Mouse (Mus musculus): Measurements from ENCODE around the gene Gm5800.
"Not testable (repeated sequence)": the region's sequence is repeated elsewhere in the genome, so short reads cannot be mapped to it uniquely, and the experiment has no call there.

The Gm5800 gene

GRCm38 (mm10) chr14:51717083-51717482 is at the start of gene Gm5800:
Gene Gm5800, minus strand, starts transcription at chr14:51717183.
- DNase-seq: no peak

DNA sequence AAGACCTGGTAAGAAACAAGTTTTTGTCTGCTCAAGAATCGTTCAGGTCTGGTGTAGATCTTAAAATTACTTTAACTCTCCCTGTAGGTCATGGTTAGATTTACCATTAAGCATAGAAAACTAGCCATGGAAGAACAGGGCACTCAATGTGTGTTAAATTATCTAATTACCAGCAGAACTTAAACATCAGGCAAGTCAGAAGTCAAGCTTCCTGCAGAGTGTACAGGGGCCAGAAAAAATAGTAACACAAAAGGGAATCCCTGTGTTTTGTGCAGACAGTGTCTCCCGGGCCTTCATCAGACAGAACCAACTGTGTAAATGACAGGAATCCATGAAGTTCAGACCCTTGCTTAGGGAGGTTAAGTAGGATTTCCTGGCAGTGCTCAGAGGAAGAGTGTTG is 39.0 kb upstream of the Gm5800 start:
- DNase-seq: no peak

- no peak for DNase-seq
These were observed 23.6 kb upstream of the Gm5800 start for GRCm38 (mm10) chr14:51740347-51741170.

DNA sequence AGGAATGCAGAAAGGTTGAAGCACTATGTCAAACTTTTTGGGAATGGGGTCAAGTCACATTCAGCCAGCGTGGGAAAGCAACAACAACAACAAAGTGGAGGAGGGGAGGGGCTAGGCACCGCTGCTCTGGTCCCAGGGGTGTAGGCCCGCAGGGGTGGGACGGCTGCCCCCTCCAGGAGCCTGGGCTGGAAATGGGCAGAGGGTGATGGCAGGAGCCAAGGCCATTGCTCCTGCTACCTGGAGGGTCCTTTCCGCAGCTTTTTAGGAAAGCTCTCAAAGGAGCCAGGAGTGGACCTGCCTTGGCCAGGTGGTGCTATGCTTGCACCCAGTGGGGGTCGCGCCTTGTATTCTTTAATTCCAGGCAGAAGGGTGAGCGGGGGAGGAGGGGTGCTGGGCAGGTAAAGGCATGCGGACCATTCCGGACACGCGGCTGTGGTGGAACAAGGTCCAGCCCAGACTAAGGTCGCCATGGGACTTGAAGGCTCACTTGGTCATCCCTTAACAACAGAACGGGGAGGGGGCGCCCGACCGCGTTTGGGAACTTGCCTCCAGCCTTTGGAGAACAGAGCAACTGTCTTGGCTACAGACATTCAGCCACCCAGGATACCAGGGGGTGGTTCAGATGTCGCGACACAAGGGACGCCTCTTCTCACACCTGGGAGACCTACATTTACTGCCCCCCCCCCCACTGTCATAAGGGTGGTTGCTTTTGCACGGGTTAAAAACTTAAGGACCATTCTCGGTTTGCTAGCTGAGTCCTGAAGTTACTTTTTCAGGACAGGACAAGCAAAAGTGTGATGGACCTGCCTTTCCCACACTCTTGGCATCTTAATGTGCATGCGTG is 22.4 kb upstream of the Gm5800 start:
- no peak for DNase-seq

DNA sequence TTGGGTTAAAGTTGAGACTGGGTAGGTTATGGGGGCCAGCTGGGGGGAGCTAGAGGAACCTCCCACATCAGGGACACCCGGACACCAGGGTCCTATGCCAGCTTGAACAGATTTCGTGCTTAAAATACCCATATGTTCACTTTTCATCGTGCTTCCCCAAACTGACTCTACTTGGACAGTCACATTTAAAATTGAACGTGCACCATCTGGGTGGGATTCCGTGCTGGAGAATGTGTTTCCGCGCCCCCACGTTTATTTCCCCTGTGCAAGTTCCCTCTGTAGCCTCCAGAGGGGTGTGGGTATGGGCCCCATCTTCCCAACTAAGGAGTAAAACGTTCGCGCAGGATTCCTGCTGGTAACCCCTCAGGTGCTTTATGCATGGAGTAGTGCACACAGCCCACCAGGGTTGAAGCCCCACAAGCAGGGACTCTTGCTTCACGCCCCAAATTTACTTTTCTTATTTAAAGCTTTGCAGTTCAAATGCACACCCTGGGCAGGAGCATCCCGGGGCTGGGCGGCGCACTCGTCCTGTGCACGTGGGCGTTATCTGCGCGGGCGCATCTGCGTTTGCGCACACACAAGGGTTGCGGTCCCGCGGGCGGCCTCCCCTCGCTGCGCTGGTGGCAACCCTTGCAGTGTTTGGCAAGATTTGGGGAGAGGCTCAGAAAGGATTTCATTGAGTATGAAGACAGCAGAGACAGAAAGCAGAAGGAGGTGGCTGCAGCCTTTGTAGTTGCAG is 21.6 kb upstream of the Gm5800 start:
- DNase-seq: no peak

DNA sequence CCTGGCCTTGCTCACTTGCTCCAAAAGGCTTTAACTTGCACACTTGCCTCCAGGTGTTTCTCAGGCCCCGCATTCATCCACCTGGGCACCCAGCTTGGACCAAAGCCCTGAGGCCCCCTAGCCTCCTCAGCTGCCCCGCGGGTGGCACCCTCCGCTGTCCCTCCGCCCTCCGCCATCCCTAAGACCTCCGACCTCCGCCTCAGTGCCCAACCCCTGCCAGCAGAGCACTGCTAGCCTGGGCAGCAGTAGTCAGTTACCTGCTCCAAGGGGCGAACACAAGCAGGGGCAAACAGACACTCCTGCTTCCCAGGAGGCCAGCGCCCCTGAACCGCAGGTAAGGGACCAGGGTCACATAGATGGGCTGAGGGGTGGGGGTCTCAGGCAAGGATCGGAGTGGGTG is 21.0 kb upstream of the Gm5800 start:
- no peak for DNase-seq

DNA sequence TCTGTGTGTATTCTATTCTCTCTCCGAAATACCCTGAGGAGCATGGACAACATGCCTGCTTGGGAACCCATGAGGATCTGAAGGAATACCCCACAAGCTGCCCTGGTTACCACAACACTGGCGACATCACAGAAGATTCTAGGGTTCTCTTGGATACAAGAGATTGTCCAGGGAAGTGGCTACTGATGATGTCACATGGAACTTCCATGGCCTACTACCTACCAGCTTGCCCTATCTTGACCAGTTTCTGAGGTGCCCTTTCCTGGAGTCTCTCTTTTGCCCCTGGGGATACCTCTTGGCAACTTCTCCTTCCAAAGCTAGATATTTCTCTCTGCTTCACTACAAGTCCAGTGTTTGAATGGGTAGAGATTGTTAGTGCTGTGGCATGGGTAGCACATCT is 21.6 kb downstream of the Gm5800 start, which contains the start of gene Gm17079:
Gm17079 (minus strand) TSS at position 101 of the 400 bp plus-strand sequence.
- DNase-seq: not testable (repeated sequence)

- DNase-seq: no peak
These were observed 39.7 kb downstream of the Gm5800 start for GRCm38 (mm10) chr14:51677269-51677668.

Data from B cell, adult 2 months (primary cell).